Mouse (Mus musculus): ENCODE data around the gene Tbc1d23. TPM values are rescaled to one million over a fixed set of nuclear protein-coding genes. Genes with fewer than 3 reads are reported as not detected.
"Not testable (repeated sequence)": the region's sequence is repeated elsewhere in the genome, so short reads cannot be mapped to it uniquely, and the experiment has no call there.

Gene Tbc1d23
- polyA plus RNA-seq, 1 experiment = 83.3 TPM

- Histone ChIP-seq H3K4me3 (ENCODE audit: insufficient read depth, low read length) (no peak overlapping the region), H3K27ac (ENCODE audit: insufficient read depth, low read depth, low read length) (peak overlapping the region; percentile 73), H3K4me1 (ENCODE audit: control insufficient read depth, insufficient read depth, low read length) (peaks cover 19% of the 10 kb centered on the region)
- TF ChIP-seq POLR2A (IDR thresholded peaks at IDR 0.05; ENCODE audit: borderline replicate concordance, low read depth, low read length) = no peak
- no peak for TF ChIP-seq CTCF (IDR thresholded peaks at IDR 0.05; ENCODE audit: low read depth, low read length)
Observed at GRCm38 (mm10) chr16:57181180-57181579, 50.1 kb downstream of the Tbc1d23 start.

DNA sequence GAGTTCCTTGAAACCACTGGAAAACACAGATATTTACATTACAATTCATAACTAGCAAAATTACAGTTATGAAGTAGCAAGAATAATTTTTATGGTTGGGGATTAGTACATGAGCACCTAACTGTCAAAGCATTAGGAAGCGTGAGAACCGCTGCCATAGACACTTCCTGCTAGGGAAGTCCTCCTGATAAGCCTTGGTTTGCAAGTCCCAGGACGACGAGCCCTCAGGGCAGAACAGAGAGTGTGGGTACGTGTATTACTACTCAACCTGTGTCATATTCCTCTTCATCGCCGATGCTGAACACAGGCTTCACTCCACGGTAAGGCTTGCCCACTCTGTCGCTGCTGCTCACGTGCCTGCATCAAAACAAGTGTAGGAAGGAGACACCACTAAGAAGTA is 53.6 kb downstream of the Tbc1d23 start:
- H3K4me3 ChIP-seq (ENCODE audit: insufficient read depth, low read length) = no peak overlapping the region
- TF ChIP-seq POLR2A (IDR thresholded peaks at IDR 0.05; ENCODE audit: borderline replicate concordance, low read depth, low read length) = no peak
- no peak for TF ChIP-seq CTCF (IDR thresholded peaks at IDR 0.05; ENCODE audit: low read depth, low read length)
- no peak overlapping the region for H3K27ac ChIP-seq (ENCODE audit: insufficient read depth, low read depth, low read length)
- H3K4me1 ChIP-seq (ENCODE audit: control insufficient read depth, insufficient read depth, low read length) = peaks cover 27% of the 10 kb centered on the region

DNA sequence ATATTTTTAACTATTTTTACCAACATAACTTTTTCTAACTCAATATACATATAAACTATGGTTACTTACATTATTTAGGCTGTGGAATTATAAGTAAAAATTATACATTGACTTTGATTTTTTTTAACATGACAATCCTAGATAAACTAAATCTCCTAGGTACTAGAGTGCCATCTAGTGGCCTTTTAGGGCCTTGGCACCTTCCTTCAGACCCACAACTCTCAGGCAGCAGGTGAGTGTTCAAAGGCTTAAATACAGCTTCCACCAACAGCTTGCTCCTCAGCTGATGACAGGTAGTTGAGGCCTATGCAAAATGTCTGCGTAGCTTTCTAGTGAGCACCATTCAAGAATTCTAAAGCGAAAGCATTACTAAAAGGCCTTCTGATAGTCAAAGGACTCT is 54.0 kb downstream of the Tbc1d23 start:
- no peak overlapping the region for H3K27ac ChIP-seq (ENCODE audit: insufficient read depth, low read depth, low read length)
- H3K4me3 ChIP-seq (ENCODE audit: insufficient read depth, low read length) = no peak overlapping the region
- TF ChIP-seq POLR2A (IDR thresholded peaks at IDR 0.05; ENCODE audit: borderline replicate concordance, low read depth, low read length) (no peak), CTCF (IDR thresholded peaks at IDR 0.05; ENCODE audit: low read depth, low read length) (0 out of 2 replicates have a peak, but pooled peaks have one; percentile 24)
- peaks cover 27% of the 10 kb centered on the region for H3K4me1 ChIP-seq (ENCODE audit: control insufficient read depth, insufficient read depth, low read length)

- Histone ChIP-seq H3K4me3 (ENCODE audit: insufficient read depth, low read length) (no peak overlapping the region), H3K4me1 (ENCODE audit: control insufficient read depth, insufficient read depth, low read length) (peaks cover 20% of the 10 kb centered on the region), H3K27ac (ENCODE audit: insufficient read depth, low read depth, low read length) (peak overlapping the region; percentile 34)
- TF ChIP-seq POLR2A (IDR thresholded peaks at IDR 0.05; ENCODE audit: borderline replicate concordance, low read depth, low read length) = no peak
- TF ChIP-seq CTCF (IDR thresholded peaks at IDR 0.05; ENCODE audit: low read depth, low read length) = no peak
Observed at GRCm38 (mm10) chr16:57176276-57176675, 55.0 kb downstream of the Tbc1d23 start.

DNA sequence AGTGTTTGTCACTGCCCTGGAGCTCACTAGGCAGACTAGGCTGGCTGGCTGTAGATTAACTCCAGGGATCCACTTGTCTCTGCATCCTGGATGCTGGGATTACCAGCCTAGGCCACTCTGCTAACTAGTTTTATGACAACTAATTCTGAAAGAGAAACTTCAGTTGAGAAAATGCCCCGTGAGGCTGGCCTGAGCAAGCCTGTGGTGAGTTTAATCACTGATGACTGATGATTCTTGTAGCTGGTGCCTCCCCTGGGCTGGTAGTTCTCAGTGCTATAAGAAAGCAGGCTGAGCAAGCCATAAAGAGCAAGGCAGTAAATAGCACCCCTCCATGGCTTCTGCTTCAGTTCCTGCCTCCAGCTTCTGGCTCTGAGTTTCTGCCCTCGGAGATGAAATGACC is 55.6 kb downstream of the Tbc1d23 start:
- no peak overlapping the region for H3K4me3 ChIP-seq (ENCODE audit: insufficient read depth, low read length)
- peaks cover 17% of the 10 kb centered on the region for H3K4me1 ChIP-seq (ENCODE audit: control insufficient read depth, insufficient read depth, low read length)
- TF ChIP-seq CTCF (IDR thresholded peaks at IDR 0.05; ENCODE audit: low read depth, low read length) = no peak
- no peak for TF ChIP-seq POLR2A (IDR thresholded peaks at IDR 0.05; ENCODE audit: borderline replicate concordance, low read depth, low read length)
- H3K27ac ChIP-seq (ENCODE audit: insufficient read depth, low read depth, low read length) = peak overlapping the region; percentile 34

GRCm38 (mm10) chr16:57174480-57174879 is 56.8 kb downstream of the Tbc1d23 start:
- peaks cover 11% of the 10 kb centered on the region for H3K4me1 ChIP-seq (ENCODE audit: control insufficient read depth, insufficient read depth, low read length)
- H3K4me3 ChIP-seq (ENCODE audit: insufficient read depth, low read length); H3K27ac ChIP-seq (ENCODE audit: insufficient read depth, low read depth, low read length): not testable (repeated sequence)

DNA sequence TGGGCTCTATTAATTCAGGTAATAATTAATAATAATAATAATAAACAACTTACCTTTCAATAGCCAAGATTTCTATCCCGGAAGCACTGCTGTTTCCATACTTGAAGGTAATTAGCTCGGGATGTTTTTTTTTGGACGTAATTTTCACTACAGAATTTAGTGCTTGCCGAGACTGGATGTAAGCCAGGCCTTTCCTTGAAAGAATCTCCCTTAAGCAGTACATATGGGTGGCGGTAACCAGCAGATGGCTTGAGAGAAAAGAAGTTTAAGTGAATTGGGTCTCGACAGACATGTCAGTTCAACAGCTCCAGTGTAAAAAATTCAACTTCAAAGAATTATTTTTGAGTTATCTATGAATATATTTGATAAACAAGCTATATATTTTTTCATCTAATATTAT is 59.7 kb downstream of the Tbc1d23 start:
- Histone ChIP-seq H3K27ac (ENCODE audit: insufficient read depth, low read depth, low read length) (no peak overlapping the region), H3K4me1 (ENCODE audit: control insufficient read depth, insufficient read depth, low read length) (peaks cover 9% of the 10 kb centered on the region), H3K4me3 (ENCODE audit: insufficient read depth, low read length) (no peak overlapping the region)
- TF ChIP-seq CTCF (IDR thresholded peaks at IDR 0.05; ENCODE audit: low read depth, low read length) (no peak), POLR2A (IDR thresholded peaks at IDR 0.05; ENCODE audit: borderline replicate concordance, low read depth, low read length) (no peak)

DNA sequence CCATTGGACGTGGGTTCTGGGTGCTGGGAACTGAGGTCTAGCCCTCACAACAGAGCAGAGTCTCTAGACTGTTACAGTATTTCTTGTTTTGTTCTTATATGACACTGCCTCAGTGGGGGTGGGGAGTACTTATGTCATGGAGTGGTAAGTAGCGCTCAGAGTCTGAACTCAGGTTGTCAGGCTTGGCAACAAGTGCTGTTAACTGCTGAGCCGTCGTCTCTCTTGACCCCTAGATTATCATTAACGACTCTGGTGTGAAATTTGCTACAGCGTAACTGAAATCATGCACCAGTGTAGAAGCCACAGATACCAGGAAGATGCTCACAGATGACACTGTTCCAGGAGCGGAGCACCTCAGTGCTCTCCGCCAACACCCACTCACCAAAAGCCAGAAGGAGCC is 60.1 kb downstream of the Tbc1d23 start:
- TF ChIP-seq CTCF (IDR thresholded peaks at IDR 0.05; ENCODE audit: low read depth, low read length) (no peak), POLR2A (IDR thresholded peaks at IDR 0.05; ENCODE audit: borderline replicate concordance, low read depth, low read length) (no peak)
- H3K27ac ChIP-seq (ENCODE audit: insufficient read depth, low read depth, low read length) = no peak overlapping the region
- peaks cover 8% of the 10 kb centered on the region for H3K4me1 ChIP-seq (ENCODE audit: control insufficient read depth, insufficient read depth, low read length)
- no peak overlapping the region for H3K4me3 ChIP-seq (ENCODE audit: insufficient read depth, low read length)

- TF ChIP-seq POLR2A (IDR thresholded peaks at IDR 0.05; ENCODE audit: borderline replicate concordance, low read depth, low read length) = no peak
- TF ChIP-seq CTCF (IDR thresholded peaks at IDR 0.05; ENCODE audit: low read depth, low read length) = no peak
- Histone ChIP-seq H3K4me3 (ENCODE audit: insufficient read depth, low read length) (no peak overlapping the region), H3K27ac (ENCODE audit: insufficient read depth, low read depth, low read length) (no peak overlapping the region), H3K4me1 (ENCODE audit: control insufficient read depth, insufficient read depth, low read length) (peaks cover 10% of the 10 kb centered on the region)
Observed at GRCm38 (mm10) chr16:57168236-57168635, 63.1 kb downstream of the Tbc1d23 start.

DNA sequence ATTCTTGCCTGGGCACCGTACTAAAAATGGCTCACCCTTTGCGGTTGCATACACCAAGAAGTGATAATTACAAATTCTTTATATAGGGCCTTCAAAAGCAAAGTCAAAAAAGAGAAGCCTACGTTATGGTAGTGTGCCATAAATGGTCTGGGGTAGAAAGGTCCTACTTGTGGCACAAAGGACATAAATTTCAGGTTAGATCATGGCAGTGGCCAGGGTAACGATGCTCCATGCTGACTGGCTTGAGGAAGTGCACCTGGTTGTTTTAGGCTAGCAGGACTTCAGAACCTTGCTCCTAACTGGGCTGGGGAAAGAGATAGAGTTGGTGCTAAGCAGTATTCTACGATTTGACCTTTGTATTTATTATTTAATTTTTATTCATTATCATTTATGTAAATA is 63.8 kb downstream of the Tbc1d23 start:
- Histone ChIP-seq H3K4me3 (ENCODE audit: insufficient read depth, low read length) (peak overlapping the region; percentile 82), H3K4me1 (ENCODE audit: control insufficient read depth, insufficient read depth, low read length) (peaks cover 16% of the 10 kb centered on the region), H3K27ac (ENCODE audit: insufficient read depth, low read depth, low read length) (no peak overlapping the region)
- TF ChIP-seq CTCF (IDR thresholded peaks at IDR 0.05; ENCODE audit: low read depth, low read length) (no peak), POLR2A (IDR thresholded peaks at IDR 0.05; ENCODE audit: borderline replicate concordance, low read depth, low read length) (no peak)
